Mouse (Mus musculus) layer of hippocampus, postnatal 14 days (tissue): ENCODE measurements around the gene Olfr1247. TPM values are rescaled to one million over a fixed set of nuclear protein-coding genes. Genes with fewer than 3 reads are reported as not detected.
"Not testable (repeated sequence)": the region's sequence is repeated elsewhere in the genome, so short reads cannot be mapped to it uniquely, and the experiment has no call there.

Experiments
- DNase-seq, 2 experiments: peaks; one replicate each; pipeline ENCODE4 v3.0.0; 2021 to 2022; ENCODE audit warnings: low spot score in 2 of 2, mixed read lengths in 1 of 2
- long read RNA-seq, 2 experiments: library from polyadenylated mRNA; stranded (forward); transcript quantifications; one replicate each; pipeline ENCODE4 v2.0.0; 2021
- total RNA-seq, 2 experiments: library from RNA; stranded (reverse); gene quantifications; 2 replicates each; pipeline ENCODE4 v1.2.3; 2021

Olfr1247 gene
- total RNA-seq = under 1 TPM; 0.09 to 0.10 TPM
- long read RNA-seq, experiment 1 = 0 reads
- long read RNA-seq, experiment 2 = 0 reads

DNA sequence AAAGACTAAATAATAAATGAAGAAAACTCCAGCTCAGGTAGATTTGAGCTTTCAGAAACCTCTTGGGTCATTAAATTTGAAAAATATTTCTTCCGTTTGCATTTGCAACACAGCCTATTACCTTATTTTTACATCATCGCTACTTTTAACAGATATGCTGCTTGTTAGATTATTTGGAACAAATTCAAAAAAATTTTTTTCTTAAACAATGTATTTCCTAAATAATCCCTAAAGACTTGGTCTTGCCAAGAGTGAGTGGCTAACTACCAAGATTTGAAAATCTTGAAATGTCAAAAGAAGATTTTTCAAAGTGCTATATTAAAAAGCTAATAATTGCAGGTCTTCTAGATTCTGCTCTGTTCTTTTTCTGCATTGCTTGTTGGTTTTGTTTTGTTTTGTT is at the start of gene Olfr1247:
Gene Olfr1247 (minus strand): TSS at position 101 of the 400 bp plus-strand sequence.
- DNase-seq = no peak

DNA sequence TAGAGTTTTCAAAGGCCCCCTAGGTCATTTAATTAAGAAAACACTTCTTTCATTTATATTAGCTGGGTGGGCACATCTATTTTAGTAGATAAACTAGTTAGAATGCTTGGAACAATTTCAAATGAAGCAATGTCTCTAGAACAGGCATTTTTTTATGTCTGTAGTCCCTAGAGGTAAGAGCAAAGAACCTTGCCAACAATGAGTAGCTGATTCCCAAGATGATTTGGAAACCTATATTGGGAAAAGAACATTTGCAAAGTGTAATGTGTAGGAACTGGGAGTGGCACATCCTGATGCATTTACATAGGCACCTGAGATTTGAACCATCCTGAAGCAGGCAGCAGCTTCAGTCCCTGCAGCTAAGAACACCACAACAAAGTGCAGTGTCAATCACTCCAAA is 47.4 kb upstream of the Olfr1247 start, which contains the start of gene Olfr1250:
Gene Olfr1250 (minus strand): TSS at position 101 of the 400 bp plus-strand sequence.
- no peak for DNase-seq

DNA sequence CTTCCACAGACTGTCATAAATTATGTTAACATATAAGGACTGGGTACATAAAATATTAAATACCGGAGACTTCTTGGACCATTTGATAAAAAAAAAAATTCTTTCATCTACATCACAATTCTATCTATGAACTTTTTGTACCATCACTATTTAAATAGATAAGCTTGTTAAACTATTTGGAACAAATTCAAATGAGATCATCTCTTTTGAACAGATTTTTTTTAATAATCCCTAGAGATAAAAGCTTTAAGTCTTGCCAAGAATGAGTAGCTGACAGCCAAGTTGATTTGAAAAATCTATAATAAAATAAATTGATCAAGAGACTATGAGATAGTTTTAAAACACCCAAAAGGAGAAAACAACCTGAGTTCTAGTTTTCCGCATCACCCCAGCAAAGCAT is 21.0 kb upstream of the Olfr1247 start, which contains the start of gene Olfr1249:
Gene Olfr1249 (minus strand): TSS at position 101 of the 400 bp plus-strand sequence.
- no peak for DNase-seq

DNA sequence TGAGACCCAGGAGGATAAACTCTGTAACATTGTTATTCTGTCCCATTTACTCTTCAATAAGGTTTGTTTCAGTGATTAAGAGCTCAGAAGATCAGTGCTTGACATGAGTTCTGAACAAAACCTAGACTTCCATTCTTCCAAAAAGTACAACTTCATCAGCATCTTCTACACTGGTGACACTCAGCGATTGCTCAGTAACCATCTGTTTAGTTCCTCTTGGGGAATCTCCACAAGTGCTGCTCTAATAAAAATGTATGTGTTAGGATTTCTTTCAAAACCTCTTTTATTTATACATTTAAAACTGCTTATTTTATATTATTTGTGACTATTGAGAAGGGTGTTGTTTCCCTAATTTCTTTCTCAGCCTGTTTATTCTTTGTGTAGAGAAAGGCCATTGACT is 4.2 kb upstream of the Olfr1247 start, which contains the start of gene Olfr1248:
Gene Olfr1248 (minus strand): TSS at position 101 of the 400 bp plus-strand sequence.
- not testable (repeated sequence) for DNase-seq

DNA sequence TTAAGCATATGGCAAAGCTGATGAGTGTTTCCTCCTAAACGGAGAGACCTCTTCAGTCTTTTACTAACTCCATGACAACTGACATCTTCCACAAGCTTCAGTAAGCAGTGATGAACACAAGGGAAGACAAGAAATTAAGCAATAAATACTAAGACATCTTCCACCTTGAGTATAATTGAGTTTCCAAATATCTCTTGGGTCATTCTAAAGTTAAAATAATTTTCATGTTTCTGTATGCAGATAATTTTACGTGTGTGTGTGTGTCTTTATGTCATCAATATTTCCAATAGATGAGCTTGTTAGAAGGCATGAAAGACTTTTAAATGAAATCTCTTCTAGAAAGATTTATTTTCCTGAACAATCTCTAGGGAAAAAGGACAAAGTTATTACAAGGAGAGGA is 20.9 kb downstream of the Olfr1247 start, which contains the start of gene Olfr1246:
Gene Olfr1246 (minus strand): TSS at position 101 of the 400 bp plus-strand sequence.
- no peak for DNase-seq

DNA sequence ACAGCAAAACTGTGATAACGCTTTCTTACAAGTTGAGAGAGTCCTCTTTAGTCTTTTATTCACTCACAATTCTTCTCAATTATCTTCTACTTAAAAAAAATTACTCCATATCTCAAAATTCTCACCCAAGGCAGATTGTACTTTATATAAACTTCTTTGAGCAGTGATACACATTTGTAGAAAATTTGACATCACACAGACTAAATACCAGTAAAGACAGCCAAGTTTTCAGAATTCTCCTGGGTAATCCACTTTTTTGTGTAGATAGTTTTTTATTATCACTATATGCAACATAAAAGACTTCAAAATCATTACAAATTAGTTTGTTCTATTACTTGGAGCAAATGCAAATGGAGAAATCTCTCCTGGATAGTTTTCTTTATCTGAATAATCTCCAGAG is 35.6 kb downstream of the Olfr1247 start, which contains the start of gene Olfr1245:
Gene Olfr1245 (minus strand): TSS at position 101 of the 400 bp plus-strand sequence.
- no peak for DNase-seq

DNA sequence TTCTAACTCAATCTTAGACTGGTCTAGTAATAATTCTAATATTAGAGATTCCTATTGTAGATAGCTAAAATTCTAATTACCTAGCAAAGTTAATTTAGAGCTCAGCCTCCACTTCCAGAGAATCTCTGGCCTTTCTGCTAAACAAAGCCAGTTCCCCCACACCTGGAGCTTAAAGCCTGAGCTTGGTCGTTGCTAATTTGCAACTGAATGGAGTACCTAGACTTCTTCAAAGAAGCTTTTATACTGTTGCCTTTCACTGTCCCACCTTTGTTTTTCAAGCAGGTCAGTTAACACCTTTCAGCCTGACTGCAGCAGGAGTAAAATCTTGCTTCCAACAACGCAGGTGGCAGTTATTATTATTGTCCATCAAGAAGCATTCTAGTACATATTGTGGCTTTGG is 51.2 kb downstream of the Olfr1247 start:
- not testable (repeated sequence) for DNase-seq

Other genes starting within 250 kb of the Olfr1247 start
- not detected for gene Olfr1234, start 249.3 kb downstream of the Olfr1247 start, total RNA-seq
- gene Olfr1238, start 204.5 kb downstream of the Olfr1247 start, total RNA-seq = not detected
- not detected for gene Olfr1239, start 193.7 kb downstream of the Olfr1247 start, total RNA-seq
- not detected for gene Olfr1240, start 171.1 kb downstream of the Olfr1247 start, total RNA-seq
- gene Olfr1241, start 127.0 kb downstream of the Olfr1247 start, total RNA-seq = not detected
- gene Olfr1242, start 115.8 kb downstream of the Olfr1247 start, total RNA-seq = not detected
- gene Olfr1243, start 82.6 kb downstream of the Olfr1247 start, total RNA-seq = not detected
- gene Olfr1245, start 35.7 kb downstream of the Olfr1247 start, total RNA-seq = not detected
- not detected for gene Olfr1246, start 21.0 kb downstream of the Olfr1247 start, total RNA-seq
- gene Olfr1248, start 4.1 kb upstream of the Olfr1247 start, total RNA-seq = not detected
- not detected for gene Olfr1249, start 20.9 kb upstream of the Olfr1247 start, total RNA-seq
- not detected for gene Olfr1250, start 47.3 kb upstream of the Olfr1247 start, total RNA-seq
- not detected for gene Olfr1251, start 57.8 kb upstream of the Olfr1247 start, total RNA-seq
- not detected for gene Olfr1252, start 110.9 kb upstream of the Olfr1247 start, total RNA-seq
- gene Olfr1253, start 143.0 kb upstream of the Olfr1247 start, total RNA-seq = not detected
- not detected for gene Olfr1254, start 179.5 kb upstream of the Olfr1247 start, total RNA-seq
- not detected for gene Olfr1255, start 197.9 kb upstream of the Olfr1247 start, total RNA-seq
- gene Olfr1256, start 227.4 kb upstream of the Olfr1247 start, total RNA-seq = not detected
- gene Olfr48, start 234.1 kb upstream of the Olfr1247 start, total RNA-seq = not detected